Comparison of ENCODE assay signal across 9 mouse cellular contexts in genomic region chr5:151644845-151645244, GRCm38 (mm10). TPM values are rescaled to one million over a fixed set of nuclear protein-coding genes. Genes with fewer than 3 reads are reported as not detected.
DNase-seq lines count a peak whose midpoint lies in the region; ATAC-seq and TF ChIP-seq lines count a peak whose summit lies in the region.
"Had no signal": no experiment of that assay in that cellular context is flagged by ENCODE, and none has a peak within 500 bp of the region (broad histone marks: within the 10 kb centered on the region; RNA-seq: fewer than 3 reads in every experiment).

No protein-coding gene starts in this region.

- peaks cover 8 to 19% of the 10 kb centered on the region in 2 experiments for H3K36me3 ChIP-seq in MEL (ENCODE audit: control insufficient read depth in 1 of 2, insufficient read depth in 2 of 2, low read length in 2 of 2)
- H3K36me3 ChIP-seq in spleen, adult 2 months (ENCODE audit: control insufficient read depth, insufficient read depth, low read length), result peaks cover 27% of the 10 kb centered on the region
- H3K36me3 ChIP-seq in heart, embryonic 11.5 days (ENCODE audit: control insufficient read depth, insufficient read depth, low read length), result peaks cover 65% of the 10 kb centered on the region

- no peak for DNase-seq in left cerebral cortex, adult 2 months (ENCODE audit: extremely low spot score in 1 of 2, low spot score in 2 of 2)
- DNase-seq in left cerebral cortex, postnatal 25 days (ENCODE audit: low spot score in 2 of 2), result no peak
- DNase-seq in MEL (ENCODE audit: low read depth, low spot score), result peak; percentile 77
- DNase-seq in embryo, embryonic 11 days, result peak; percentile 26
- DNase-seq in spleen, adult 2 months (ENCODE audit: low read depth in 1 of 2, low spot score in 2 of 2), result peak in 1 of 2 experiments; percentile 11
- no peak for DNase-seq in urinary bladder, adult 2 months (ENCODE audit: low spot score)

- 91% methylated on average over 7 of the region's 7 CpGs for WGBS in spleen, adult 2 months
- WGBS in heart, embryonic 11.5 days (ENCODE audit: insufficient replicate concordance), result 86% methylated on average over 7 of the region's 7 CpGs

- peak; percentile 49 for TF ChIP-seq CTCF in left cerebral cortex, adult 2 months (IDR thresholded peaks at IDR 0.05)
- peak; percentile 74 to 99 (median 74) for TF ChIP-seq CTCF in MEL (IDR thresholded peaks at IDR 0.05 in 2 of 3, conservative IDR thresholded peaks at IDR 0.05 in 1 of 3; ENCODE audit: control insufficient read depth in 1 of 3, insufficient read depth in 1 of 3, low read depth in 2 of 3, low read length in 3 of 3, poor library complexity in 1 of 3, severe bottlenecking in 1 of 3)
- peak; percentile 24; the same call in 1 of the 2 replicates for TF ChIP-seq CTCF in spleen, adult 2 months (IDR thresholded peaks at IDR 0.05; ENCODE audit: extremely low read depth, insufficient read depth, insufficient read length, insufficient replicate concordance)

- no peaks in the 10 kb centered on the region; the same call in 1 of the 2 replicates for H3K79me2 ChIP-seq in MEL (ENCODE audit: control insufficient read depth, insufficient read depth, low read length, poor library complexity)

- TF ChIP-seq RAD21 in MEL (IDR thresholded peaks at IDR 0.05; ENCODE audit: low read depth, low read length), result peak; percentile 45

- intact Hi-C loops in left cerebral cortex, adult 2 months (cut with DNase I), result no loop called here
- intact Hi-C loops in left cerebral cortex, postnatal 25 days (cut with DNase I), result no loop called here

- TF ChIP-seq EP300 in MEL (IDR thresholded peaks at IDR 0.05; ENCODE audit: low read depth in 1 of 2, low read length in 2 of 2), result no peak

- H3K27ac ChIP-seq in left cerebral cortex, adult 2 months, result no peak overlapping the region
- H3K27ac ChIP-seq in MEL (ENCODE audit: control insufficient read depth, low read depth, low read length), result no peak overlapping the region
- no peak overlapping the region for H3K27ac ChIP-seq in spleen, adult 2 months (ENCODE audit: insufficient read depth, low read length)
- H3K27ac ChIP-seq in heart, embryonic 11.5 days (ENCODE audit: low read depth, low read length), result no peak overlapping the region
- H3K27ac ChIP-seq: embryonic facial prominence, embryonic 13.5 days had no signal

- no peak overlapping the region for H3K9ac ChIP-seq in MEL (ENCODE audit: control insufficient read depth, low read depth, low read length, poor library complexity, severe bottlenecking)
- no peak overlapping the region for H3K9ac ChIP-seq in heart, embryonic 11.5 days (ENCODE audit: low read depth, low read length)
- H3K9ac ChIP-seq: embryonic facial prominence, embryonic 13.5 days had no signal

- H3K9me3 ChIP-seq in MEL (replicated peaks; ENCODE audit: insufficient read depth, low read length), result no peaks in the 10 kb centered on the region
- no peaks in the 10 kb centered on the region for H3K9me3 ChIP-seq in heart, embryonic 11.5 days (replicated peaks; ENCODE audit: control insufficient read depth, low read length)
- H3K9me3 ChIP-seq: embryonic facial prominence, embryonic 13.5 days had no signal

- H3K27me3 ChIP-seq in MEL (ENCODE audit: control insufficient read depth in 1 of 2, insufficient read depth in 2 of 2, low read length in 2 of 2), result no peaks in the 10 kb centered on the region
- H3K27me3 ChIP-seq in spleen, adult 2 months (ENCODE audit: control insufficient read depth, insufficient read depth, low read length), result no peaks in the 10 kb centered on the region
- no peaks in the 10 kb centered on the region for H3K27me3 ChIP-seq in heart, embryonic 11.5 days (ENCODE audit: control insufficient read depth, insufficient read depth, low read length)
- H3K27me3 ChIP-seq: embryonic facial prominence, embryonic 13.5 days had no signal

- no peak for TF ChIP-seq POLR2A in MEL (IDR thresholded peaks at IDR 0.05; ENCODE audit: control insufficient read depth in 1 of 2, insufficient read depth in 1 of 2, low read depth in 1 of 2, low read length in 2 of 2, poor library complexity in 1 of 2)
- TF ChIP-seq POLR2A in spleen, adult 2 months (IDR thresholded peaks at IDR 0.05; ENCODE audit: low read depth, low read length), result no peak

- no peak overlapping the region for H3K4me3 ChIP-seq in left cerebral cortex, adult 2 months
- no peak overlapping the region for H3K4me3 ChIP-seq in MEL (ENCODE audit: control insufficient read depth in 1 of 2, insufficient read depth in 1 of 2, low read depth in 2 of 2, low read length in 2 of 2)
- H3K4me3 ChIP-seq in spleen, adult 2 months (ENCODE audit: extremely low read depth, insufficient read depth, insufficient read length), result no peak overlapping the region
- H3K4me3 ChIP-seq in heart, embryonic 11.5 days (ENCODE audit: low read depth, low read length), result no peak overlapping the region
- H3K4me3 ChIP-seq: embryonic facial prominence, embryonic 13.5 days had no signal

- ATAC-seq in heart, embryonic 11.5 days (replicated peaks; ENCODE audit: insufficient number of reproducible peaks, low FRiP score, low TSS enrichment), result no peak

- H3K4me1 ChIP-seq in MEL (ENCODE audit: control insufficient read depth in 1 of 2, insufficient read depth in 2 of 2, low read length in 2 of 2), result no peaks in the 10 kb centered on the region; a peak in 1 of 4 replicates
- peaks cover 9% of the 10 kb centered on the region for H3K4me1 ChIP-seq in spleen, adult 2 months (ENCODE audit: control insufficient read depth, insufficient read depth, insufficient read length)
- no peaks in the 10 kb centered on the region for H3K4me1 ChIP-seq in heart, embryonic 11.5 days (ENCODE audit: control insufficient read depth, insufficient read depth, low read length)

- H3K4me2 ChIP-seq in heart, embryonic 11.5 days, result no peak overlapping the region
- H3K4me2 ChIP-seq: embryonic facial prominence, embryonic 13.5 days had no signal

TF ChIP-seq in MEL, 35 proteins besides CTCF, POLR2A, EP300 and RAD21:
- TF ChIP-seq GATA1 (IDR thresholded peaks at IDR 0.05; ENCODE audit: low read depth, low read length) (peak; percentile 20; the same call in 1 of the 2 replicates), TBP (IDR thresholded peaks at IDR 0.05; ENCODE audit: low read depth, low read length) (no peak), CHD2 (IDR thresholded peaks at IDR 0.05; ENCODE audit: low read length) (no peak), MAX (IDR thresholded peaks at IDR 0.05; ENCODE audit: low read length) (no peak), ZKSCAN1 (IDR thresholded peaks at IDR 0.05; ENCODE audit: low read depth, low read length) (no peak), ZMIZ1 (IDR thresholded peaks at IDR 0.05; ENCODE audit: low read depth, low read length) (no peak), ZNF384 (IDR thresholded peaks at IDR 0.05; ENCODE audit: low read depth, low read length) (no peak), USF1 (IDR thresholded peaks at IDR 0.05; ENCODE audit: low read depth, low read length) (no peak), SMC3 (IDR thresholded peaks at IDR 0.05; ENCODE audit: low read depth, low read length) (peak; percentile 52), MAFK (IDR thresholded peaks at IDR 0.05; ENCODE audit: borderline replicate concordance, low read depth, low read length) (no peak), HCFC1 (IDR thresholded peaks at IDR 0.05; ENCODE audit: low read depth, low read length) (no peak), TAL1 (IDR thresholded peaks at IDR 0.05; ENCODE audit: low read length) (no peak), USF2 (IDR thresholded peaks at IDR 0.05; ENCODE audit: borderline replicate concordance in 1 of 2, insufficient read depth in 1 of 2, low read depth in 1 of 2, low read length in 2 of 2) (no peak)

RNA-seq across cellular contexts. Expression of gene Rfc3, which starts 6.2 kb away (rescaled TPM):
- total RNA-seq in left cerebral cortex, adult 2 months (2021), result 10 to 100 TPM in 1 of 2 experiments, 1 to 10 TPM in 1; 9.8 to 11.4 TPM
- total RNA-seq in left cerebral cortex, postnatal 25 days (2021), result 1 to 10 TPM; 6.4 to 8.5 TPM
- total RNA-seq in MEL (2012; rRNA removed), result 112 and 118 TPM in 2 replicates
- 100 to 1,000 TPM; 105 to 211 TPM for polyA plus RNA-seq in MEL (2012; ENCODE audit: insufficient read depth in 1 of 2, insufficient read length in 2 of 2, low read depth in 1 of 2, low replicate concordance in 2 of 2, missing spikeins in 1 of 2)
- polyA plus RNA-seq in spleen, adult 2 months (2012; rRNA removed), result 5.7 and 6.8 TPM in 2 replicates
- polyA plus RNA-seq in urinary bladder, adult 2 months (2012; rRNA removed), result 22.5 and 24.7 TPM in 2 replicates
- polyA plus RNA-seq in heart, embryonic 11.5 days (2014; fragmentation: Nextera tagmentation; extraction: Ambion mirVana), result 73.6 and 75.5 TPM in 2 replicates

RNA-seq across cellular contexts. Expression of gene Vmn2r18, which starts 39.0 kb away (rescaled TPM):
- total RNA-seq in left cerebral cortex, adult 2 months (2021), result not detected
- total RNA-seq in left cerebral cortex, postnatal 25 days (2021), result not detected
- 0.04 TPM in 1 of 2 replicates, not detected in the other for total RNA-seq in MEL (2012; rRNA removed)
- under 1 TPM in 1 of 2 experiments, not detected in 1; 0.04 TPM for polyA plus RNA-seq in MEL (2012; ENCODE audit: insufficient read depth in 1 of 2, insufficient read length in 2 of 2, low read depth in 1 of 2, low replicate concordance in 2 of 2, missing spikeins in 1 of 2)
- not detected in 2 replicates for polyA plus RNA-seq in spleen, adult 2 months (2012; rRNA removed)
- polyA plus RNA-seq in urinary bladder, adult 2 months (2012; rRNA removed), result 0.04 TPM in 1 of 2 replicates, not detected in the other
- not detected in 2 replicates for polyA plus RNA-seq in heart, embryonic 11.5 days (2014; fragmentation: Nextera tagmentation; extraction: Ambion mirVana)
- polyA plus RNA-seq: embryonic facial prominence, embryonic 13.5 days; neural tube, embryonic 11.5 days had no signal

Comparison
In these comparisons a context has a peak if more than half of its experiments do, and no peak if none do; other contexts are left out.
1. DNase-seq: peak in MEL (single experiment) and embryo, embryonic 11 days (single experiment); none in left cerebral cortex, adult 2 months (0 of 2), left cerebral cortex, postnatal 25 days (0 of 2) and urinary bladder, adult 2 months (single experiment).
2. CTCF ChIP-seq: peak in every context shown above with its lines; median percentile 74 in MEL; 49 in left cerebral cortex, adult 2 months; 24 in spleen, adult 2 months.